Mouse (Mus musculus) spleen, adult 2 months (tissue): ENCODE results near the gene Arhgef38.

Experiments used
- CTCF ChIP-seq: fragments of 200-500 bp; IDR thresholded peaks from 2 replicates; pipeline ENCODE4 v1.5.1; 2011; ENCODE audit warnings: mild to moderate bottlenecking, inconsistent platforms; ENCODE audit not compliant: insufficient read depth, insufficient read length, insufficient replicate concordance; ENCODE audit errors: extremely low read depth
- POLR2A ChIP-seq: fragments of 200-500 bp; IDR thresholded peaks from 2 replicates; pipeline ENCODE4 v1.6.1; 2011; ENCODE audit warnings: low read depth, low read length, inconsistent platforms

DNA sequence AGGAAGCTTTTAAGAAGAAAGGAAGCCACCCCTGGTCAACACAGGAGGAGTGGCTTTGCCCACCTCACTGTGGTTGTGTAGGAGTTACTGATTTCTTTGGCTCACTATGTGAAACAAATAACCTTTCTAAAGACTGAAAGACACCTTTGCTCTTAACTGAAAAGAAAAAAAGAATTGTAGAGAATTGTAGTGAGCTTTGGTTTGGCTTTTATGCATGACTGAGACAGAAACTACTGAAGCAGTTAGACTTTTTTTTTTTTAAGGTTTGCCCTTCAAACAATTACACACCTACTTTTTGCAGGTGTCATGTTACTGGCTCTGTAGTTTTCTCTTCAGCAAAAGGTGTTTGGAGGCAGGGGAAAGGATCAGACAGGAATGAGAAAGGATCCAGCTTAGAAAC is 5.2 kb downstream of the Arhgef38 start:
- TF ChIP-seq POLR2A, result no peak
- TF ChIP-seq CTCF, result no peak
